Mouse (Mus musculus) MEL (cell line): ENCODE measurements around the gene Gm20388. TPM values are rescaled to one million over a fixed set of nuclear protein-coding genes. Genes with fewer than 3 reads are reported as not detected.

Experiments
- DNase-seq: peaks from one replicate; pipeline ENCODE4 v3.0.0; 2011; ENCODE audit warnings: low read depth, low spot score
- H3K27ac ChIP-seq: 2 replicates; pipeline ENCODE4 v1.5.1; 2012; ENCODE audit warnings: low read depth, mild to moderate bottlenecking, control low read depth, low read length, moderate library complexity; ENCODE audit not compliant: control insufficient read depth
- H3K27me3 ChIP-seq, 2 experiments: fragments of 150-350 bp in 1 of 2; sonication (generic) in 1 of 2; 2 replicates each; pipeline ENCODE4 v1.6.1; 2012; ENCODE audit warnings: low read length in 2 of 2, mild to moderate bottlenecking in 2 of 2, improper control_type of control experiment in 1 of 2, moderate library complexity in 1 of 2; ENCODE audit not compliant: insufficient read depth in 2 of 2, control insufficient read depth in 1 of 2
- H3K36me3 ChIP-seq, 2 experiments: 2 replicates each; pipeline ENCODE4 v1.6.1; 2012 to 2014; ENCODE audit warnings: low read length in 2 of 2, improper control_type of control experiment in 1 of 2, inconsistent platforms in 1 of 2, mild to moderate bottlenecking in 1 of 2; ENCODE audit not compliant: insufficient read depth in 2 of 2, control insufficient read depth in 1 of 2
- H3K4me1 ChIP-seq, 2 experiments: fragments of 150-350 bp in 1 of 2; sonication (generic) in 1 of 2; 2 replicates each; pipeline ENCODE4 v1.6.1; 2012; ENCODE audit warnings: low read length in 2 of 2, improper control_type of control experiment in 1 of 2, mild to moderate bottlenecking in 1 of 2; ENCODE audit not compliant: insufficient read depth in 2 of 2, control insufficient read depth in 1 of 2
- H3K4me3 ChIP-seq, 2 experiments: fragments of 150-350 bp in 1 of 2; sonication (generic) in 1 of 2; 2 replicates each; pipeline ENCODE4 v1.5.1; 2012; ENCODE audit warnings: low read depth in 2 of 2, low read length in 2 of 2, mild to moderate bottlenecking in 2 of 2, moderate library complexity in 2 of 2, control low read depth in 1 of 2, improper control_type of control experiment in 1 of 2; ENCODE audit not compliant: control insufficient read depth in 1 of 2, insufficient read depth in 1 of 2
- H3K79me2 ChIP-seq: 2 replicates; pipeline ENCODE4 v1.6.1; 2012; ENCODE audit warnings: mild to moderate bottlenecking, low read length, moderate library complexity; ENCODE audit not compliant: control insufficient read depth, poor library complexity, insufficient read depth
- H3K9ac ChIP-seq: 2 replicates; pipeline ENCODE4 v1.6.1; 2012; ENCODE audit warnings: low read depth, mild to moderate bottlenecking, control low read depth, low read length, moderate library complexity; ENCODE audit not compliant: control insufficient read depth, poor library complexity, severe bottlenecking
- H3K9me3 ChIP-seq: fragments of 150-350 bp; sonication (generic); replicated peaks from 2 replicates; pipeline ENCODE4 v1.6.1; 2012; ENCODE audit warnings: mild to moderate bottlenecking, low read length, improper control_type of control experiment, moderate library complexity; ENCODE audit not compliant: insufficient read depth
- CHD1 ChIP-seq: IDR thresholded peaks from 2 replicates; pipeline ENCODE4 v1.6.1; 2012; ENCODE audit warnings: low read depth, mild to moderate bottlenecking, inconsistent platforms, low read length, improper control_type of control experiment
- CHD2 ChIP-seq: IDR thresholded peaks from 2 replicates; pipeline ENCODE4 v1.6.1; 2011; ENCODE audit warnings: low read length, improper control_type of control experiment
- CTCF ChIP-seq, 3 experiments: IDR thresholded peaks in 2 of 3; conservative IDR thresholded peaks in 1 of 3; 2 replicates each; pipeline ENCODE4 v1.5.1; 2011 to 2012; ENCODE audit warnings: low read length in 3 of 3, low read depth in 2 of 3, mild to moderate bottlenecking in 2 of 3, improper control_type of control experiment in 1 of 3, inconsistent platforms in 1 of 3, mixed read lengths in 1 of 3, moderate library complexity in 1 of 3; ENCODE audit not compliant: control insufficient read depth in 1 of 3, insufficient read depth in 1 of 3, poor library complexity in 1 of 3, severe bottlenecking in 1 of 3
- E2F4 ChIP-seq: IDR thresholded peaks from 2 replicates; pipeline ENCODE4 v1.6.1; 2011; ENCODE audit warnings: low read depth, low read length, improper control_type of control experiment, borderline replicate concordance
- ETS1 ChIP-seq: IDR thresholded peaks from 2 replicates; pipeline ENCODE4 v1.6.1; 2012; ENCODE audit warnings: low read depth, mild to moderate bottlenecking, inconsistent platforms, low read length, improper control_type of control experiment, moderate library complexity
- GATA1 ChIP-seq: IDR thresholded peaks from 2 replicates; pipeline ENCODE4 v1.6.1; 2011; ENCODE audit warnings: low read depth, low read length, improper control_type of control experiment
- HCFC1 ChIP-seq: IDR thresholded peaks from 2 replicates; pipeline ENCODE4 v1.6.1; 2012; ENCODE audit warnings: low read depth, mild to moderate bottlenecking, inconsistent platforms, low read length, improper control_type of control experiment, moderate library complexity
- MAFK ChIP-seq: IDR thresholded peaks from 2 replicates; pipeline ENCODE4 v1.6.1; 2011; ENCODE audit warnings: low read depth, mild to moderate bottlenecking, low read length, improper control_type of control experiment, borderline replicate concordance
- MAZ ChIP-seq: IDR thresholded peaks from 2 replicates; pipeline ENCODE4 v1.6.1; 2012; ENCODE audit warnings: low read depth, mild to moderate bottlenecking, inconsistent platforms, low read length, improper control_type of control experiment
- MYB ChIP-seq: IDR thresholded peaks from 2 replicates; pipeline ENCODE4 v1.6.1; 2011; ENCODE audit warnings: mild to moderate bottlenecking, low read depth, low read length, improper control_type of control experiment
- MYC ChIP-seq: IDR thresholded peaks from 2 replicates; pipeline ENCODE4 v1.6.1; 2011; ENCODE audit warnings: low read depth, mild to moderate bottlenecking, low read length, improper control_type of control experiment, moderate library complexity
- NRF1 ChIP-seq: IDR thresholded peaks from 2 replicates; pipeline ENCODE4 v1.6.1; 2014; ENCODE audit warnings: low read depth, mild to moderate bottlenecking, inconsistent platforms, low read length, improper control_type of control experiment, moderate library complexity; ENCODE audit not compliant: poor library complexity, insufficient read depth, severe bottlenecking
- POLR2AphosphoS5 ChIP-seq: IDR thresholded peaks from 2 replicates; pipeline ENCODE4 v1.6.1; 2012; ENCODE audit warnings: low read depth, borderline replicate concordance, mild to moderate bottlenecking, inconsistent platforms, low read length, moderate library complexity, mixed read lengths
- RAD21 ChIP-seq: IDR thresholded peaks from 2 replicates; pipeline ENCODE4 v1.6.1; 2011; ENCODE audit warnings: mild to moderate bottlenecking, low read depth, low read length, improper control_type of control experiment
- SIN3A ChIP-seq: IDR thresholded peaks from 2 replicates; pipeline ENCODE4 v1.6.1; 2012; ENCODE audit warnings: low read length, improper control_type of control experiment, inconsistent platforms
- TBP ChIP-seq: IDR thresholded peaks from 2 replicates; pipeline ENCODE4 v1.8.0; 2011; ENCODE audit warnings: low read depth, low read length, improper control_type of control experiment
- TCF12 ChIP-seq: IDR thresholded peaks from 2 replicates; pipeline ENCODE4 v1.6.1; 2014; ENCODE audit warnings: low read depth, mild to moderate bottlenecking, inconsistent platforms, low read length, improper control_type of control experiment, moderate library complexity
- UBTF ChIP-seq: IDR thresholded peaks from 2 replicates; pipeline ENCODE4 v1.6.1; 2012; ENCODE audit warnings: low read depth, mild to moderate bottlenecking, inconsistent platforms, low read length, improper control_type of control experiment, moderate library complexity, borderline replicate concordance; ENCODE audit not compliant: insufficient read depth
- USF1 ChIP-seq: IDR thresholded peaks from 2 replicates; pipeline ENCODE4 v1.6.1; 2014; ENCODE audit warnings: low read depth, mild to moderate bottlenecking, inconsistent platforms, low read length, improper control_type of control experiment, moderate library complexity
- USF2 ChIP-seq, 2 experiments: IDR thresholded peaks; 2 replicates each; pipeline ENCODE4 v1.6.1; 2011 to 2012; ENCODE audit warnings: improper control_type of control experiment in 2 of 2, low read length in 2 of 2, borderline replicate concordance in 1 of 2, inconsistent platforms in 1 of 2, low read depth in 1 of 2, mild to moderate bottlenecking in 1 of 2; ENCODE audit not compliant: insufficient read depth in 1 of 2
- ZKSCAN1 ChIP-seq: IDR thresholded peaks from 2 replicates; pipeline ENCODE4 v1.6.1; 2012; ENCODE audit warnings: low read depth, mild to moderate bottlenecking, inconsistent platforms, low read length, improper control_type of control experiment, moderate library complexity
- ZMIZ1 ChIP-seq: IDR thresholded peaks from 2 replicates; pipeline ENCODE4 v1.6.1; 2012; ENCODE audit warnings: low read depth, mild to moderate bottlenecking, inconsistent platforms, low read length, improper control_type of control experiment, moderate library complexity
- ZNF384 ChIP-seq: IDR thresholded peaks from 2 replicates; pipeline ENCODE4 v1.6.1; 2012; ENCODE audit warnings: low read depth, mild to moderate bottlenecking, inconsistent platforms, low read length, improper control_type of control experiment
- polyA plus RNA-seq, 2 experiments: library from polyadenylated mRNA; stranded (reverse) in 1 of 2; unstranded in 1 of 2; fragments of >175 nt in 1 of 2; fragments of >200 nt in 1 of 2; gene quantifications; 2 replicates each; pipeline versions ENCODE4 v1.2.1 to v1.2.4; 2012; ENCODE audit warnings: low replicate concordance in 2 of 2, low read depth in 1 of 2; ENCODE audit not compliant: insufficient read length in 2 of 2, insufficient read depth in 1 of 2, missing spikeins in 1 of 2
- total RNA-seq: library from RNA; depleted of rRNA; stranded (reverse); fragments of 300-350 nt; gene quantifications from 2 replicates; pipeline ENCODE4 v1.2.3, GENCODE M21; 2012

Gene Gm20388
- total and polyA plus RNA-seq, 3 experiments = 11.1 to 17.8 TPM; not detected in 1

- Histone ChIP-seq H3K27me3 (no peaks in the 10 kb centered on the region), H3K9ac (no peak overlapping the region), H3K79me2 (no peaks in the 10 kb centered on the region), H3K36me3 (no peaks in the 10 kb centered on the region), H3K9me3 (no peaks in the 10 kb centered on the region), H3K4me3 (no peak overlapping the region), H3K4me1 (no peaks in the 10 kb centered on the region), H3K27ac (no peak overlapping the region)
- no peak for TF ChIP-seq GATA1
- no peak for TF ChIP-seq TBP
- no peak for TF ChIP-seq CTCF (IDR thresholded peaks at IDR 0.05 in 2 of 3, conservative IDR thresholded peaks at IDR 0.05 in 1 of 3; ENCODE audit: control insufficient read depth in 1 of 3, insufficient read depth in 1 of 3, low read depth in 2 of 3, low read length in 3 of 3, poor library complexity in 1 of 3, severe bottlenecking in 1 of 3)
- TF ChIP-seq UBTF = no peak
- no peak for TF ChIP-seq SIN3A
- no peak for TF ChIP-seq MAZ
- TF ChIP-seq RAD21 = no peak
- no peak for TF ChIP-seq TCF12
- TF ChIP-seq E2F4 = no peak
- TF ChIP-seq POLR2AphosphoS5 = no peak
- no peak for DNase-seq
Measured at GRCm38 (mm10) chr8:121731471-121732333, 1821.1 kb downstream of the Gm20388 start.

GRCm38 (mm10) chr8:121732334-121732665 is 1821.7 kb downstream of the Gm20388 start:
- Histone ChIP-seq H3K36me3 (no peaks in the 10 kb centered on the region), H3K9ac (no peak overlapping the region), H3K9me3 (no peaks in the 10 kb centered on the region), H3K27ac (no peak overlapping the region), H3K4me1 (no peaks in the 10 kb centered on the region), H3K79me2 (no peaks in the 10 kb centered on the region), H3K4me3 (no peak overlapping the region), H3K27me3 (no peaks in the 10 kb centered on the region)
- no peak for DNase-seq
- TF ChIP-seq USF2 (IDR thresholded peaks at IDR 0.05; ENCODE audit: borderline replicate concordance in 1 of 2, insufficient read depth in 1 of 2, low read depth in 1 of 2, low read length in 2 of 2) = no peak
- no peak for TF ChIP-seq ZKSCAN1
- TF ChIP-seq ETS1 = no peak
- TF ChIP-seq ZNF384 = no peak
- no peak for TF ChIP-seq RAD21
- TF ChIP-seq USF1 = no peak
- TF ChIP-seq POLR2AphosphoS5 = no peak
- TF ChIP-seq MYB = no peak
- no peak for TF ChIP-seq NRF1
- TF ChIP-seq ZMIZ1 = no peak
- TF ChIP-seq UBTF = no peak
- TF ChIP-seq CHD2 = no peak
- no peak for TF ChIP-seq CHD1
- TF ChIP-seq MAFK = no peak
- no peak for TF ChIP-seq MYC
- TF ChIP-seq HCFC1 = no peak
